Mouse (Mus musculus): ENCODE measurements around the gene Eif1ad.

Eif1ad gene

GRCm38 (mm10) chr19:5419630-5420029 lies 53.1 kb downstream of the Eif1ad start:
- DNase-seq (ENCODE audit: low read depth): no peak

GRCm38 (mm10) chr19:5420579-5420978 lies 54.0 kb downstream of the Eif1ad start:
- DNase-seq (ENCODE audit: low read depth): no peak

Measured in naive thymus-derived CD4-positive, alpha-beta T cell, adult 2 months (primary cell).